Mouse (Mus musculus) liver, adult 2 months (tissue): ENCODE measurements around the gene Rere. TPM values are rescaled to one million over a fixed set of nuclear protein-coding genes. Genes with fewer than 3 reads are reported as not detected.

ENCODE experiments used
- DNase-seq: peaks from one replicate; pipeline ENCODE4 v3.0.0-alpha.2; 2011; ENCODE audit warnings: low read depth, low spot score; ENCODE audit errors: extremely low read depth
- H3K27ac ChIP-seq: fragments of 200-500 bp; replicated peaks from 2 replicates; pipeline ENCODE4 v1.5.1; 2012; ENCODE audit warnings: low read depth, mild to moderate bottlenecking, control low read depth, inconsistent platforms, low read length; ENCODE audit not compliant: insufficient read depth
- H3K27me3 ChIP-seq: fragments of 200-500 bp; 2 replicates; pipeline ENCODE4 v1.6.1; 2012; ENCODE audit warnings: mild to moderate bottlenecking, moderate library complexity, low read length, inconsistent platforms; ENCODE audit not compliant: control insufficient read depth, insufficient read depth
- H3K36me3 ChIP-seq: fragments of 200-500 bp; 2 replicates; pipeline ENCODE4 v1.6.1; 2012; ENCODE audit warnings: low read length, inconsistent platforms; ENCODE audit not compliant: control insufficient read depth, insufficient read depth
- H3K4me1 ChIP-seq: fragments of 200-500 bp; 2 replicates; pipeline ENCODE4 v1.6.1; 2011; ENCODE audit warnings: low read length; ENCODE audit not compliant: control insufficient read depth, insufficient read depth
- H3K4me3 ChIP-seq: fragments of 200-500 bp; 2 replicates; pipeline ENCODE4 v1.5.1; 2011; ENCODE audit warnings: low read depth, mild to moderate bottlenecking, control low read depth, low read length, moderate library complexity; ENCODE audit not compliant: insufficient read depth
- H3K79me2 ChIP-seq: fragments of 200-500 bp; 2 replicates; pipeline ENCODE4 v1.6.1; 2012; ENCODE audit warnings: inconsistent platforms, mild to moderate bottlenecking, low read length, moderate library complexity; ENCODE audit not compliant: control insufficient read depth, insufficient read depth
- H3K9ac ChIP-seq: fragments of 200-500 bp; 2 replicates; pipeline ENCODE4 v1.6.1; 2012; ENCODE audit warnings: low read depth, mild to moderate bottlenecking, control low read depth, inconsistent platforms, low read length
- CTCF ChIP-seq: fragments of 200-500 bp; IDR thresholded peaks from 2 replicates; pipeline ENCODE4 v1.5.1; 2011; ENCODE audit warnings: low read depth, low read length, control low read depth
- POLR2A ChIP-seq: fragments of 200-500 bp; IDR thresholded peaks from 2 replicates; pipeline ENCODE4 v1.6.1; 2011; ENCODE audit warnings: low read length, control low read depth; ENCODE audit not compliant: insufficient read depth; ENCODE audit errors: extremely low read depth
- WGBS: fragments of 180-500 bp; shearing (Covaris S2); methylation state at CpG from one replicate; pipeline ENCODE4 v1.1.7; 2018; 5-methylcytosine and 5-hydroxymethylcytosine counted together
- polyA plus RNA-seq: library from polyadenylated mRNA; depleted of rRNA; stranded (reverse); fragments of >200 nt; gene quantifications from 2 replicates; pipeline ENCODE4 v1.2.3, GENCODE M21; 2012
- total RNA-seq: library from RNA; depleted of rRNA; stranded (reverse); fragments of >200 nt; gene quantifications from 2 replicates; pipeline ENCODE4 v1.2.3, GENCODE M21; 2014

Rere gene
- total and polyA plus RNA-seq, 2 experiments: 8.8 to 10.0 TPM

DNA sequence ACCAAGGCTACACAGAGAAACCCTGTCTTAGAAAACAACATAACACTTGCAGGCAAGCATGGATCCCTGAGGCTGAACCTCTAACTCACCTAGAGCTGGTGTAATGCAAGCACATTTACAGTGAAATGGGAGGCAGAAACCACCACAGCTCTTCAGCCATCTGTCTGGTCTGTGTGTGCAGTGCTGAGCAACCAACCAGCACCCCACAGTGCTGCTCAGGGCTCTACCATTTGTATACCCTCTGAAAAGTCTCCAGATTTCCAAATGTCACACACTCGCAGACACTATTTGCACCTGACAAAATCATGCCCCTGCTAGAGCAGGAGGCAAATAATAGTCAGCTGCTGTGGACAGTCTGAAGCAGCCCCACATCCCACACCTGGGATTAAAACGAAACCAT lies 31.2 kb downstream of the Rere start:
- no peak for DNase-seq
- TF ChIP-seq POLR2A: no peak
- TF ChIP-seq CTCF: no peak
- no peaks in the 10 kb centered on the region for H3K27me3 ChIP-seq
- peaks cover 4% of the 10 kb centered on the region for H3K4me1 ChIP-seq
- no peak overlapping the region for H3K27ac ChIP-seq
- H3K9ac ChIP-seq: no peak overlapping the region
- no peak overlapping the region for H3K4me3 ChIP-seq
- 96% methylated on average over 2 of the region's 2 CpGs for WGBS
- H3K36me3 ChIP-seq: no peaks in the 10 kb centered on the region
- H3K79me2 ChIP-seq: peaks cover 42% of the 10 kb centered on the region

- H3K4me1 ChIP-seq: peaks cover 2% of the 10 kb centered on the region
- DNase-seq: no peak
- H3K4me3 ChIP-seq: no peak overlapping the region
- H3K27me3 ChIP-seq: no peaks in the 10 kb centered on the region
- H3K9ac ChIP-seq: no peak overlapping the region
- 95% methylated on average over 19 of the region's 19 CpGs for WGBS
- no peaks in the 10 kb centered on the region for H3K36me3 ChIP-seq
- H3K27ac ChIP-seq: no peak overlapping the region
- peaks cover 38% of the 10 kb centered on the region; the same call in 1 of the 2 replicates for H3K79me2 ChIP-seq
- TF ChIP-seq POLR2A (no peak), CTCF (no peak)
These were observed 33.9 kb downstream of the Rere start for GRCm38 (mm10) chr4:150315301-150315700.

- H3K27ac ChIP-seq: no peak overlapping the region
- 86% methylated on average over 1 of the region's 1 CpGs for WGBS
- TF ChIP-seq CTCF: no peak
- TF ChIP-seq POLR2A: no peak
- no peak overlapping the region for H3K4me3 ChIP-seq
- DNase-seq: no peak
- H3K27me3 ChIP-seq: no peaks in the 10 kb centered on the region
- peaks cover 35% of the 10 kb centered on the region; the same call in 1 of the 2 replicates for H3K79me2 ChIP-seq
- H3K36me3 ChIP-seq: no peaks in the 10 kb centered on the region
- H3K4me1 ChIP-seq: no peaks in the 10 kb centered on the region
- H3K9ac ChIP-seq: no peak overlapping the region
These were observed 35.1 kb downstream of the Rere start for GRCm38 (mm10) chr4:150316546-150316945.

GRCm38 (mm10) chr4:150325046-150325801 lies 43.8 kb downstream of the Rere start:
- Histone ChIP-seq H3K4me3 (no peak overlapping the region), H3K36me3 (no peaks in the 10 kb centered on the region), H3K27me3 (no peaks in the 10 kb centered on the region), H3K79me2 (peaks cover 35% of the 10 kb centered on the region), H3K4me1 (peaks cover 4% of the 10 kb centered on the region; the same call in 1 of the 2 replicates), H3K9ac (no peak overlapping the region), H3K27ac (no peak overlapping the region)
- TF ChIP-seq CTCF: no peak
- no peak for TF ChIP-seq POLR2A
- DNase-seq: no peak
- WGBS: 94% methylated on average over 3 of the region's 3 CpGs

GRCm38 (mm10) chr4:150326005-150326404 lies 44.6 kb downstream of the Rere start:
- Histone ChIP-seq H3K36me3 (no peaks in the 10 kb centered on the region), H3K9ac (no peak overlapping the region), H3K79me2 (peaks cover 34% of the 10 kb centered on the region), H3K27me3 (no peaks in the 10 kb centered on the region), H3K4me3 (no peak overlapping the region), H3K4me1 (peaks cover 4% of the 10 kb centered on the region; the same call in 1 of the 2 replicates), H3K27ac (no peak overlapping the region)
- 87% methylated on average over 2 of the region's 2 CpGs for WGBS
- no peak for DNase-seq
- no peak for TF ChIP-seq CTCF
- no peak for TF ChIP-seq POLR2A

DNA sequence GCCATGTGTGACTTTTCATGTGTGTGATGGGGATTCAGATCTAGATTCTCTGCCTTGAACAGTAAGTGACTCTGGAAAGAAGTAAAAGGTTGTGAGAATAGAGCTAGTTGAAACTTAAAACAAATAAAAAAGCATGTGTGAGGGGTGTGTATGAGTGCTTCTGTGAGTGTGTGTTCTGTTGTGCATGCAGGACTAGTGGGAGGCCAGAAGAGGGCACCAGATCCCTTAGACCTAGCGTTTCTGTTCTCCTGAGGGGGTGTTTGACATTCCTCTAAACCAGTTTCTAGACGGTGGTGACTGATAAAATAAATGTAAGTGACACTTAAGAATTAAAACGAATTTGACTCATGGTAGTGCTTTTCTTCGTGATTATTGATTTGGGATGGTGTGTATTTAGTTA lies 46.0 kb downstream of the Rere start:
- DNase-seq: no peak
- no peak overlapping the region for H3K9ac ChIP-seq
- TF ChIP-seq POLR2A (no peak), CTCF (peak; percentile 47; the same call in 1 of the 2 replicates)
- H3K79me2 ChIP-seq: peaks cover 34% of the 10 kb centered on the region
- no peak overlapping the region for H3K4me3 ChIP-seq
- H3K4me1 ChIP-seq: peaks cover 9% of the 10 kb centered on the region
- H3K36me3 ChIP-seq: no peaks in the 10 kb centered on the region
- peak overlapping the region; percentile 52 for H3K27ac ChIP-seq
- no peaks in the 10 kb centered on the region for H3K27me3 ChIP-seq
- WGBS: 41% methylated on average over 4 of the region's 4 CpGs
